Mouse (Mus musculus): ENCODE measurements at regions not wholly inside any gene's neighbourhood (a gene's known extent, or its start where the extent isn't known, plus 50 kb on each side); places are given as distances from the start of the nearest gene placed in this dataset.

DNA sequence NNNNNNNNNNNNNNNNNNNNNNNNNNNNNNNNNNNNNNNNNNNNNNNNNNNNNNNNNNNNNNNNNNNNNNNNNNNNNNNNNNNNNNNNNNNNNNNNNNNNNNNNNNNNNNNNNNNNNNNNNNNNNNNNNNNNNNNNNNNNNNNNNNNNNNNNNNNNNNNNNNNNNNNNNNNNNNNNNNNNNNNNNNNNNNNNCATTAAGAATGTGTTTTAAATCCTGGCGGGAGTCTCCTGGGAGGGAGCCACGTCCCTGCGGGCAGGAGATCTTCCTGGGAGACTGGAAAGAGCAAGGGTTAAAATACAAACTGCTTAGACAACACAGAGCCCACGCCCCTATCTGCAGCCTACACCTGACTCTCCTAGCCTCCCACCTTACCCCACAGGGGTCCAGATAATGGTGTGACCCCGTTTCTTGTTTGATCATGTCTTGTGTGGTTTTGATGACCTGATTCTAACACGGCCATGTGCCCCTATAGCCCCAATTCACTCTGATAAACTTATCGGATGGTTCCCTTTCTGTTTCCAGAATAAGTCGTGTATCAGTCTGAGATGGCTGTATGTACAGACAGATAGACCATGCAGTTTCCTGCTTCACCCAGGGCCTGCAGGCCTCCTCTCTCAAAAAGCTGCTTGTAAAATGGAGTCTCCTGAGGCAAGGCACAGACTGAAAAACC, 160.8 kb downstream of the Rpl14 start:
- DNase-seq = no peak

GRCm38 (mm10) chr9:120732650-120733293, 161.5 kb downstream of the Rpl14 start:
- DNase-seq = no peak

GRCm38 (mm10) chr9:120733681-120734465, 162.6 kb downstream of the Rpl14 start:
- peak; percentile 33 to 47 for DNase-seq

DNA sequence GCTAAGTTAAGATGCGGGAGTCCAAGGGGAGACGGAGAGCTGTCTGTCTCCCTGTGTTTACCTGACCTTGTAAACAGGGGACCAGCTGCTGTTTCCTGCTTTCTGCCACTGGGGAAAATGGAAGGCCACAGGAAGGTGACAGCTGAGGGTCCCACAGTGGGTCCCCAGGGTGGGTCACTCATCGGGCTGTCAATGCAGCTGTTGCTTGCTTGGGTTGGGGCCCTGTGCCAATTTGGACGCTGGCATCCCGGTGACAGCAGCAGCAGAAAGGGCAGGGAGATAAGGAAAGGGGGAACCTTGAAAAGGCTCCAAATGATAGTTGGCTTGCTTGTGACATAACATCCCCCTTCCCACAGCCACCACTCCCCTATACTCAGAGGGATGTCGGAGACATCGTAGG, 164.0 kb downstream of the Rpl14 start:
- DNase-seq = no peak

DNA sequence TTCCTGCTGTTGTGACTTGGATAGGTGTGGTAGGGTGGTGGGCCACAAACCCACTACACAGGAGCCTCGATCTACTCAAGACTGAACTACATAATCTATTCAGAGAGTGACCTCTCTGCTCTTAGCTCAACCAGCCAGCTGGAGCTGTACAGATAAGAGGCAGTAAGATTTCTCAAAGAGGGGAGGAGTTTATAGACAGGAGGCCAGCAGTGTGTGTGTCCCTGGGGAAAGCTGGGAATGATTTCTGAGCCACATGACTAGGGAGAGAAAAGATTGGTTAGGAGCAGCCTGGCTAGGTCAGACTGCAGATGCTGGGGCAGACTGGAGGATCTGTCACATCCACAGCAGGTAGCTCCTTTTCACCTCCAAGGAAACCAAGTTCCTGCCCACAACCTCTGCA, 166.7 kb downstream of the Rpl14 start:
- DNase-seq = no peak

DNA sequence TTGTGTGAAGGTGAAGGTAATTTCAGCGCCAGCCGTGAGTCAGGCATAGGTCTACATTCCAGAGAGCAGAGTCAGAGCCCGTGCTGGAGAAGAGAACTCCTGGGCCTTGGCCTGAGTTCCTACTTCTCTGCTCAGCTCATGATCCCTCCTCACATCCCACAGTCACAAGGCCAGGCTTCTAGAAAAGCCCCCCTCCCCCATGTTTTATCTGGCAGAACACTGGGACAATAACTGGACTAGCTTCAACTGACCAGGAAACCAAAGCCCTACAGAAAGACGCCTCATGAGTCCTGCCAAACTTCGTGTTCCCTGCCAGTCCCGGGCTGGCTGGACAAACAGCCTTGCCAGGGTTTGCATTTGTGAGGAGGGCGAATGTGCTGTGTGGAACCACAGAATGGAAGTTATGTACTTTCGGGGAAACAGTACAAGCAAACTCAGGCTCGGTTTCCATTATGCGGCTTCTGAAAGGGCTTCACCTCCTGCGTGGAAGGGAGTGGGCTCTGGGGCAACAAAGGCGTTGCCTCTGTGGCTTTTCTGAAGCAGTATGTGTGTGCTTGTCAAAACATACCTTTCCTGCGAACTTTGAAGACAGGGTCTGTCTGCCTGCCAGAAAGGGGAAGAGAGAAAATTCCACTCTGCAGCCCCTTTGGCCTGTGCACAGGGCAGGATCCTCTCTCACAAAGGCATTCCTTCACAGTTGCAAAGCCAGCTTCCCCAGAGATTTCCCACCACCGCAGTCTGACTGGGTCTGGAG, 168.1 kb downstream of the Rpl14 start:
- peak in 1 of 2 experiments; percentile 17 for DNase-seq

GRCm38 (mm10) chr9:120739953-120740524, 168.8 kb downstream of the Rpl14 start:
- DNase-seq = no peak

DNA sequence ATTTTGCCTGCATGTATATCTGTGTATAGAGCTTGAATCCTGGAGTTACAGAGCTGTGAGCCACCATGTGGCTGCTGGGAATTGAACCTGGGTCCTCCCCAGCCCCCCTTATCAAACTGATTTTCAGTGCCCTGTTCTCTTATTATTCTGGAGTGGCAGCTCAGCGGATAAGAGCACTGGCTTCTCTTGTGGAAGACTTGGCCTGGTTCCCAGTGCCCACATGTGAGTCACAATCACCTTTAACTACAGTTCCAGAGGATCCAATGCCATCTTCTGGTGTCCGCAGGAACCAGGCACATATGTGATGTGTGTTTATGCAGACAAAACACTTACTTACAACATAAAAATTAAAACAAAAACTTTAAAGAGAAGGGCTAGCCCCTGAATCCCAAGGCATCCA, 170.3 kb downstream of the Rpl14 start:
- no peak for DNase-seq

DNA sequence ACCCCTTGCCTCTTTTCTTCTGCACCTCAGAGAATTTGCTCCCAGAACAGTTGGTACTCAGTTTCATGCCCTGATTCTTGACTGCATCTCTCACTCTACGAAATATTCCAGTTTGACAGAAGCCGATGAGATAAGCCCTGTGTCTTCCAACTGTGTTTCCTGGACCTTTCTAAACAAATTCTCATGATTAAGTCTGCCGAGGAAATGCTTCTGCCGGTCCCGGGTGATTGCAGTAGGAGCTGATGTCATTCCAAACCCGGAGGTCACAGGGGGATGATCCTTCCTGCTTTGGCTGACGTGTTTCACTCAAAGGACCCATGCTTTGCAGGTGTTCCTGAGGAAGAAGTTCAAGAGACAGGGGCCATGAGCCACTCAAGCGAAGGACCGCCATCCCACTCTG, 172.2 kb downstream of the Rpl14 start:
- DNase-seq = no peak

DNA sequence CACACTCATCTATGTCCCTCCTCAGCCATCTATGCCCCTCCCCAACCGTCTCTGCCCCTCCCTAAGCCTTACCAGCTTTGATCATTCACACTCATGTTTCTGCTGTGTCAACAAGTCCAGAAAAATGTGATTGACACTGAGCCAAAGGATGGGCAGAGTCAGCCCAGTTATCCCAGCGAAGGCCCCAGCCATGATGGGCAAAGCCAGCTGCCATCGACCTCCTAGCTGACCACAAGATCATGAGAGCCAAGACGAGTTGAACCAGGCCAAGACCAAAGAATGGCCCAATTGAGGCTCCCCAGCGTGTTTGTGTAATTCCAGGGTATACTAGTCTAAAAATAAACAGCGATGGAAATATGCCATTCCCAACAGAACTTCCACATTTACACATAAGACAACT, 174.4 kb downstream of the Rpl14 start:
- no peak for DNase-seq

DNA sequence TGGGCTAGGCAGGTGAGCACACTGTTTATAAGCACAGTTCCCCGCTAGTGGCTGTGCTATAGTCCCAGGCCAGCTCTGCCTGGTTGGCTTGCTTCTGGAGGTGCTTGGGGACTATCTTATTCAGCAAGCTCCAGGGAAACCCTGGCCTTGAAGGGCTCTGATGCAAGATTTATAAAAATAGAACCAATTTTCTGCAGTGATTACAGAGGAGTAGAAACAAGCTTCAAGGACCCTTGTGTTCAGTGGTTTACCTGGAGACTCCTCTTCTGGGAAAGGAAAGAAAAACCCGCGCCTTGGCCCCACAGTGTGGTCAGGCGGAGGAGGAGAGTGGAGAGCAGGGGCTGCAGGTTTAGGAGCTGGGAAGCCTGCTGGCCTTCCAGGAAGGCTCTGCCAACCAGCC, 178.2 kb upstream of the Ctnnb1 start:
- DNase-seq = no peak

GRCm38 (mm10) chr9:120751686-120752484, 177.1 kb upstream of the Ctnnb1 start:
- peak in 1 of 2 experiments; percentile 15 for DNase-seq

GRCm38 (mm10) chr9:120754151-120754550, 174.9 kb upstream of the Ctnnb1 start:
- no peak for DNase-seq

DNA sequence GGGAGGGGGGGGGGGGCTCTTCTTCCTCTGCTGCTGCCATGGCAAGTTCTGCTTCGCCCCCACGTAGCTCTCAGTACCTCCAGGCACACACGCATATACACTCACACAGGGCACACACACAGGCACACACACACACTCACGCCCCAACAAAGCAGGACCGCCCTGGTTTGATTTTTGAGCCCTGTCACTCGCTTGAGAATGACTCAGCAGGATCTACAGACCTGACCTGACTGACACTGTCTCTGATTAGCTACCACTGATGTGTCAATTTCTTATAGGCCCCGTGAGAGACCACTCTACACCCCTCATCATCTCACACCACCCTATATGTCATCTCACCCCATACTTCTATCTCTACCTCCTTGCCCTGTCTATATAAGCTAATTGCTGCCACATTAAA, 173.5 kb upstream of the Ctnnb1 start:
- DNase-seq = no peak

GRCm38 (mm10) chr9:120758003-120758402, 171.0 kb upstream of the Ctnnb1 start:
- DNase-seq = no peak

DNA sequence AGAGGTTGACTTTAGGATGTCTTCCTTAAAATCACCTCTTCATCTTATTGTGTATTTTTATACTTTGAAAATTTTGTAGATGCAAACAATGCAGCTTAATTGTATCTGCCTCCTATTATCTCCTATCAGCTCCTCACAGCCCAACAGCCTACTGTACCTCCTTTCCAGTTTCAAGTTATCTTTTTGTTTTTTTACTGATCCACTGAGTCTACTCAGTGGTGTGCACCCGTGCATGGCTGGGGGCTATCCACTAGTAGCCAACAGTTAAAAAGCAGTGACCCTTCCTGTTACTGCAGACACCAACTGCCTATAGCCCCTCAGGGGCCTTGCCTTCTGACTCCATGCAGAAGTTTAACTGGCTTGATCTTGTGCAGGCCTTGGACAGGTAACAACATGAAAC, 170.4 kb upstream of the Ctnnb1 start:
- no peak for DNase-seq

DNA sequence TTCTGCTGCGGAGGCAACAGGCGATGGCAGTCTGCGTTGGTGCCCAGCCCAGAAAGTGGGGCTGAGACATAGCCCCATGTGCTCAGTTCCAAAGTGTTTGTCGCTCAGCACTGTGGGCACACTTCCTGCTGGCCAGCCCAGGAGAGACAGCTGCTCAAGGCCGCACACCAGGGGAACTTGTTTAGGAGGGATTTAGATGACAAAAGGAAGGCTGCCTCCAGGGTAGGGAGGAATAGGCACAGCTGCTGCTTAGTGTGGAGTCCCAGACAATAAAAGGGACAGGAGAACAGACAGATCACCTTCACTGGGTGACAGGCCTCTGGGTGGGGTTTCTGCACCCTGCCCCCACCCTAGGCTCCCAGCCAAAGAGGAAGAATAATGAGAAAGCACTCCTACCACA, 169.2 kb upstream of the Ctnnb1 start:
- peak; percentile 37 to 57 for DNase-seq

DNA sequence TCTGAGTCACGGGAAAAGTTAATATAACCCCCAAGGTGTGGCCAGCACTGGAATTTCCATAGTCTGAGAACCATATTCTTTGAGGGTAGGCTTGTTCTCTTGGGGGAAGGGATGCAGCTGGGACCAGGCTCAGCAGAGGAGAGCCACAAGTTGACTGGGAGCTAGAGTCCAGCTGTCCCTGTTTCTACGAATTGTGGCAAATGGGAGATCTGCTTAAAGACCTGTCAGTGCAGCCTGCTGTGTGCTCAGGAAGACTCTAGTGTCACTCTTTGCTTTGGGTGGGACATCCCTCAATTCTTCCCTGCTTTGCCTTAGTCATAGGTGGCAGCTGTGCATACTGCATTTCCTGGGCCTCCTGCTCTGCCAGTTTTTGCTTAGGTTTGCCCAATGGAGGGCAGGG, 165.2 kb upstream of the Ctnnb1 start:
- no peak for DNase-seq

GRCm38 (mm10) chr9:120764663-120765062, 164.4 kb upstream of the Ctnnb1 start:
- DNase-seq = no peak

- no peak for DNase-seq
Measured at GRCm38 (mm10) chr9:120765292-120765691, 163.7 kb upstream of the Ctnnb1 start.

DNA sequence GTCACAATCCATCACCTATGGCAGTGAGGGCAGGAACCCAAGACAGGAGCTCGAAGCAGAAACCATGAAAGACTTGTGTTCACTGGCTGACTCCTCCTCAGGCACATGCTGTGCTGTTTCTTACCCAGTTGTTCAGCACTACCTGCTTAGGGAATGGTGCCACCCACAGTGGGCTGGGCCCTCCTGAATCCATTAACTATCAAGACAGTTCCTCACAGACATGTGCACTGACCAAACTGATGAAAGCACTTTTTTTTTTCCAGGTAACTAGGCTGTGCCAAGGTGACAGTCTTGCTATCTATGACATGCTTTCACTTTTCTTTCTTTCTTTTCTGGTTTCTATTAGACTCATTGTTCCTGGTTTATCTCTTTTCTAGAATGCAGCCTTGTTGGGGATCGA, 162.1 kb upstream of the Ctnnb1 start:
- DNase-seq = no peak

DNA sequence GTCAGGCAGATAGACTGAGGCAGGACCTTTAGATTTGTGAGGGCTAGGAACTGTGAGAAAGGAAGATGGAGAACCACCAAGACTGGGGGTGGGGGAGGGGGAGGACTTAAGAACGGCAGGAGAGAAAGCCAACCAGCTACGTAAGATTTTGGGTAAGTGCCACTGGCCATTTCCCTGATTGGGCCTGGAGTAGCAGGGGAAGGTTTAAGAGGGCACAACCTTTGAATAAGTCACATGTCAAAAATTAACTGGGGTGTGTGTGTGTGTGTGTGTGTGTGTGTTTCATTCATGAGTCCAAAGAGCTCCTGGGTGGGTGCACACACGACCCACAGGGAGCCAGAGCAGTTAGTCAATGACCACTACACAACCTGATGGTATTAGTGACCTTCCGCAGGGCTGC, 161.6 kb upstream of the Ctnnb1 start:
- DNase-seq = no peak

Measured in cerebellum, postnatal 14 days (tissue).